Comparison of ENCODE assay signal across 20 mouse cellular contexts in the genomic region with DNA sequence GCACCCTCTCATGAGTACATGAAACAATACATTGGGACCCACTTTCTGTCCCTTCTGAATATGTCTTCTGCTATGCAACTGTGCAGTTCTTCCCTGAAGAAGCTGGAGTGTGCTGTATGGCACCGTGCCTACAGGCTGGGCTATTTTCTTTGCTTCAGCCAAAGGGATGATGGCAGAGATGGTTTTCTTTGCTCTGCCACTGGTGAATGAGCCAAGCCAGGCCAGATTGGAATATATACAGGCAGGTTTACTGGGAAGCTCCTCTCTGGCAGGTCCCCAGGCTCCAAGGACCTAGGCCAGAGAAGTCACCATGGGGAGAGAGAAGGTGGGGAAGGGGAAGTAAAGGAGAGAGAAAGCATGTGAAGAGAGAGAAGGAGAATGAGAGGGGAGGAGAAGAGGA. TPM values are rescaled to one million over a fixed set of nuclear protein-coding genes. Genes with fewer than 3 reads are reported as not detected.
DNase-seq lines count a peak whose midpoint lies in the region.
"Had no signal": no experiment of that assay in that cellular context is flagged by ENCODE, and none has a peak within 500 bp of the region (broad histone marks: within the 10 kb centered on the region; RNA-seq: fewer than 3 reads in every experiment).

No protein-coding gene starts in this region.

- H3K9me3 ChIP-seq in heart, embryonic 10.5 days, result no peaks in the 10 kb centered on the region
- H3K9me3 ChIP-seq: embryonic facial prominence, embryonic 10.5 days; forebrain, embryonic 13.5 days; heart, embryonic 12.5 days; hindbrain, embryonic 10.5 days; intestine, embryonic 15.5 days had no signal

- H3K36me3 ChIP-seq in heart, embryonic 10.5 days, result peaks cover 11% of the 10 kb centered on the region

- no peaks in the 10 kb centered on the region for H3K27me3 ChIP-seq in heart, embryonic 10.5 days (ENCODE audit: insufficient read depth, poor library complexity, severe bottlenecking)
- H3K27me3 ChIP-seq: forebrain, embryonic 13.5 days; heart, embryonic 12.5 days; intestine, embryonic 15.5 days had no signal

- H3K4me3 ChIP-seq in heart, embryonic 10.5 days, result no peak overlapping the region
- H3K4me3 ChIP-seq: embryonic facial prominence, embryonic 10.5 days; forebrain, embryonic 13.5 days; gastrocnemius, adult 2 months; heart, adult 2 months; heart, embryonic 12.5 days; hindbrain, embryonic 10.5 days; intestine, embryonic 15.5 days had no signal

- no peak overlapping the region for H3K27ac ChIP-seq in heart, embryonic 10.5 days
- H3K27ac ChIP-seq: embryonic facial prominence, embryonic 10.5 days; forebrain, embryonic 13.5 days; gastrocnemius, adult 2 months; heart, adult 2 months; hindbrain, embryonic 10.5 days; hindbrain, embryonic 14.5 days; intestine, embryonic 15.5 days had no signal

- peak; percentile 64 for DNase-seq in heart, adult 11 months
- no peak for DNase-seq in heart, embryonic 10.5 days (ENCODE audit: low spot score)
- peak; percentile 30 to 39 for DNase-seq in cerebellum, adult 18-20 months
- DNase-seq in cerebellum, adult 9-11 months, result peak; percentile 34
- peak; percentile 11 to 38 for DNase-seq in cerebellum, postnatal 36 days
- DNase-seq in layer of hippocampus, postnatal 25 days (ENCODE audit: extremely low spot score in 1 of 2, low spot score in 1 of 2), result no peak
- DNase-seq in kidney, adult 8-10 months, result no peak
- DNase-seq in T-cell, adult 2 months (ENCODE audit: low spot score), result no peak
- DNase-seq: adrenal gland, postnatal 14 days; forebrain, postnatal 0 days; gastrocnemius, adult 2 months; heart, adult 2 months; kidney, adult 2 months had no signal

- 86% methylated on average over 1 of the region's 1 CpGs for WGBS in heart, embryonic 10.5 days

- no peaks in the 10 kb centered on the region for H3K4me1 ChIP-seq in heart, embryonic 10.5 days
- H3K4me1 ChIP-seq: embryonic facial prominence, embryonic 10.5 days; forebrain, embryonic 13.5 days; heart, embryonic 12.5 days; hindbrain, embryonic 10.5 days; intestine, embryonic 15.5 days had no signal

RNA-seq across cellular contexts. Expression of a gene that starts 16.1 kb away (rescaled TPM):
- polyA plus RNA-seq in heart, embryonic 10.5 days (2016; fragmentation: Nextera tagmentation; extraction: Ambion mirVana), result 8.1 and 8.9 TPM in 2 replicates
- total RNA-seq in layer of hippocampus, postnatal 25 days (2021), result 10 to 100 TPM; 10.5 to 10.8 TPM
- total RNA-seq: MEL had no signal

Comparison
In these comparisons a context has a peak if more than half of its experiments do, and no peak if none do; other contexts are left out.
1. DNase-seq: peak in heart, adult 11 months (single experiment), cerebellum, adult 18-20 months (2 of 2), cerebellum, adult 9-11 months (single experiment) and cerebellum, postnatal 36 days (2 of 2); none in heart, embryonic 10.5 days (single experiment), layer of hippocampus, postnatal 25 days (0 of 2), kidney, adult 8-10 months (0 of 2) and T-cell, adult 2 months (single experiment).